Mouse (Mus musculus): ENCODE data around the gene Cdk6. TPM values are rescaled to one million over a fixed set of nuclear protein-coding genes. Genes with fewer than 3 reads are reported as not detected.

Cdk6 gene
- total RNA-seq, 2 experiments from 2014 or later = 2.8 to 3.5 TPM

- no peak for DNase-seq
Observed at GRCm38 (mm10) chr5:3579066-3579465, 237.8 kb downstream of the Cdk6 start.

Other genes with a start within 250 kb of the Cdk6 start
- 10 to 100 TPM; 12.4 to 14.3 TPM for gene Fam133b, start 202.3 kb downstream of the Cdk6 start, total RNA-seq (2021)
- 1 to 10 TPM; 3.2 to 4.2 TPM for gene 1700109H08Rik, start 230.1 kb downstream of the Cdk6 start, total RNA-seq (2021)